Mouse (Mus musculus): ENCODE measurements at regions not wholly inside any gene's neighbourhood (a gene's known extent, or its start where the extent isn't known, plus 50 kb on each side); places are given as distances from the start of the nearest gene placed in this dataset.

GRCm38 (mm10) chr12:51000281-51001075 lies 347.4 kb upstream of the G2e3 start:
- 28% methylated on average over 18 of the region's 18 CpGs for WGBS
- Histone ChIP-seq H3K36me3 (ENCODE audit: insufficient read depth) (no peaks in the 10 kb centered on the region), H3K4me1 (ENCODE audit: insufficient read depth) (no peaks in the 10 kb centered on the region), H3K27me3 (ENCODE audit: insufficient read depth, low read length) (no peaks in the 10 kb centered on the region), H3K4me2 (peak overlapping the region; percentile 50), H3K9ac (no peak overlapping the region), H3K4me3 (ENCODE audit: low read depth, low read length) (no peak overlapping the region), H3K27ac (ENCODE audit: low read depth) (no peak overlapping the region; the same call in 1 of the 2 replicates), H3K9me3 (ENCODE audit: low read depth, low read length) (no peaks in the 10 kb centered on the region)
- peak; percentile 62 for DNase-seq
- peak; percentile 4; the same call in 1 of the 2 replicates for ATAC-seq (ENCODE audit: insufficient read depth)
- no peak for TF ChIP-seq CTCF (IDR thresholded peaks at IDR 0.05; ENCODE audit: low read depth)

- Histone ChIP-seq H3K4me3 (ENCODE audit: low read depth, low read length) (no peak overlapping the region), H3K4me2 (peak overlapping the region; percentile 50), H3K9me3 (ENCODE audit: low read depth, low read length) (no peaks in the 10 kb centered on the region), H3K27ac (ENCODE audit: low read depth) (no peak overlapping the region), H3K9ac (no peak overlapping the region), H3K4me1 (ENCODE audit: insufficient read depth) (no peaks in the 10 kb centered on the region), H3K27me3 (ENCODE audit: insufficient read depth, low read length) (no peaks in the 10 kb centered on the region), H3K36me3 (ENCODE audit: insufficient read depth) (no peaks in the 10 kb centered on the region)
- peak; percentile 92 for TF ChIP-seq CTCF (IDR thresholded peaks at IDR 0.05; ENCODE audit: low read depth)
- ATAC-seq (ENCODE audit: insufficient read depth) (peak; percentile 95), DNase-seq (peak; percentile 93)
- WGBS, result 22% methylated on average over 20 of the region's 20 CpGs
These were observed 348.3 kb upstream of the G2e3 start for GRCm38 (mm10) chr12:50999295-51000237.

GRCm38 (mm10) chr12:50995664-50996063 lies 346.8 kb upstream of the Prkd1 start:
- Histone ChIP-seq H3K4me2 (no peak overlapping the region), H3K9ac (no peak overlapping the region), H3K27ac (ENCODE audit: low read depth) (no peak overlapping the region), H3K4me1 (ENCODE audit: insufficient read depth) (no peaks in the 10 kb centered on the region), H3K4me3 (ENCODE audit: low read depth, low read length) (no peak overlapping the region), H3K36me3 (ENCODE audit: insufficient read depth) (no peaks in the 10 kb centered on the region), H3K27me3 (ENCODE audit: insufficient read depth, low read length) (no peaks in the 10 kb centered on the region), H3K9me3 (ENCODE audit: low read depth, low read length) (no peaks in the 10 kb centered on the region)
- no peak for TF ChIP-seq CTCF (IDR thresholded peaks at IDR 0.05; ENCODE audit: low read depth)
- DNase-seq (no peak), ATAC-seq (ENCODE audit: insufficient read depth) (no peak)
- 89% methylated on average over 1 of the region's 1 CpGs for WGBS

GRCm38 (mm10) chr12:50989561-50990325 lies 340.8 kb upstream of the Prkd1 start:
- no peak for TF ChIP-seq CTCF (IDR thresholded peaks at IDR 0.05; ENCODE audit: low read depth)
- Histone ChIP-seq H3K27me3 (ENCODE audit: insufficient read depth, low read length) (no peaks in the 10 kb centered on the region), H3K27ac (ENCODE audit: low read depth) (no peak overlapping the region), H3K4me1 (ENCODE audit: insufficient read depth) (no peaks in the 10 kb centered on the region), H3K9me3 (ENCODE audit: low read depth, low read length) (no peaks in the 10 kb centered on the region), H3K4me2 (no peak overlapping the region), H3K9ac (no peak overlapping the region), H3K36me3 (ENCODE audit: insufficient read depth) (no peaks in the 10 kb centered on the region), H3K4me3 (ENCODE audit: low read depth, low read length) (no peak overlapping the region)
- WGBS, result 46% methylated on average over 12 of the region's 12 CpGs
- ATAC-seq (ENCODE audit: insufficient read depth), result no peak
- no peak for DNase-seq

- Histone ChIP-seq H3K4me2 (no peak overlapping the region), H3K36me3 (ENCODE audit: insufficient read depth) (no peaks in the 10 kb centered on the region), H3K4me1 (ENCODE audit: insufficient read depth) (no peaks in the 10 kb centered on the region), H3K27ac (ENCODE audit: low read depth) (no peak overlapping the region), H3K9me3 (ENCODE audit: low read depth, low read length) (no peaks in the 10 kb centered on the region), H3K4me3 (ENCODE audit: low read depth, low read length) (no peak overlapping the region), H3K9ac (no peak overlapping the region), H3K27me3 (ENCODE audit: insufficient read depth, low read length) (no peaks in the 10 kb centered on the region)
- ATAC-seq (ENCODE audit: insufficient read depth) (no peak), DNase-seq (no peak)
- WGBS, result 85% methylated on average over 5 of the region's 5 CpGs
- no peak for TF ChIP-seq CTCF (IDR thresholded peaks at IDR 0.05; ENCODE audit: low read depth)
These were observed 332.4 kb upstream of the Prkd1 start for GRCm38 (mm10) chr12:50981318-50981717.

GRCm38 (mm10) chr12:50980800-50981199 lies 331.9 kb upstream of the Prkd1 start:
- Histone ChIP-seq H3K9me3 (ENCODE audit: low read depth, low read length) (no peaks in the 10 kb centered on the region), H3K4me1 (ENCODE audit: insufficient read depth) (no peaks in the 10 kb centered on the region), H3K9ac (no peak overlapping the region), H3K4me3 (ENCODE audit: low read depth, low read length) (no peak overlapping the region), H3K36me3 (ENCODE audit: insufficient read depth) (no peaks in the 10 kb centered on the region), H3K27ac (ENCODE audit: low read depth) (no peak overlapping the region), H3K27me3 (ENCODE audit: insufficient read depth, low read length) (no peaks in the 10 kb centered on the region), H3K4me2 (no peak overlapping the region)
- no peak for TF ChIP-seq CTCF (IDR thresholded peaks at IDR 0.05; ENCODE audit: low read depth)
- 80% methylated on average over 4 of the region's 4 CpGs for WGBS
- no peak for DNase-seq
- ATAC-seq (ENCODE audit: insufficient read depth), result no peak

Measured in lung, embryonic 14.5 days (tissue).